Mouse (Mus musculus) embryonic facial prominence, embryonic 15.5 days (tissue): ENCODE measurements around the gene Creb3l1. TPM values are rescaled to one million over a fixed set of nuclear protein-coding genes. Genes with fewer than 3 reads are reported as not detected.

Experiments
- ATAC-seq: fragments of 200-750 bp; cut with Nextera tagmentation; 2 replicates; pipeline ENCODE4 v1.8.0; 2017; ENCODE audit warnings: low read depth, moderate TSS enrichment; ENCODE audit not compliant: insufficient number of reproducible peaks, low FRiP score, low TSS enrichment
- H3K27ac ChIP-seq: fragments of 300-500 bp; sonication (generic); replicated peaks from 2 replicates; pipeline ENCODE4 v1.5.1; 2015; ENCODE audit warnings: mild to moderate bottlenecking, inconsistent platforms
- H3K27me3 ChIP-seq: fragments of 300-500 bp; sonication (generic); 2 replicates; pipeline ENCODE4 v1.6.1; 2015; ENCODE audit warnings: inconsistent platforms
- H3K36me3 ChIP-seq: fragments of 300-500 bp; sonication (generic); 2 replicates; pipeline ENCODE4 v1.6.1; 2015; ENCODE audit warnings: mild to moderate bottlenecking, inconsistent platforms
- H3K4me1 ChIP-seq: fragments of 300-500 bp; sonication (generic); 2 replicates; pipeline ENCODE4 v1.6.1; 2015; ENCODE audit warnings: inconsistent platforms
- H3K4me2 ChIP-seq: fragments of 300-500 bp; sonication (generic); replicated peaks from 2 replicates; pipeline ENCODE4 v1.6.1; 2015; ENCODE audit warnings: mild to moderate bottlenecking, inconsistent platforms
- H3K4me3 ChIP-seq: fragments of 300-500 bp; sonication (generic); replicated peaks from 2 replicates; pipeline ENCODE4 v1.5.1; 2015; ENCODE audit warnings: mild to moderate bottlenecking, inconsistent platforms
- H3K9ac ChIP-seq: fragments of 300-500 bp; sonication (generic); 2 replicates; pipeline ENCODE4 v1.6.1; 2015; ENCODE audit warnings: inconsistent platforms
- H3K9me3 ChIP-seq: fragments of 300-500 bp; sonication (generic); replicated peaks from 2 replicates; pipeline ENCODE4 v1.6.1; 2016; ENCODE audit warnings: inconsistent platforms
- WGBS: fragments of 180-500 bp; shearing (Covaris S2); methylation state at CpG from one replicate; pipeline ENCODE4 v1.1.7; 2015; 5-methylcytosine and 5-hydroxymethylcytosine counted together
- polyA plus RNA-seq: library from polyadenylated mRNA; unstranded; fragments of >200 nt; fragmentation: Nextera tagmentation; extraction: Ambion mirVana; gene quantifications from 2 replicates; pipeline ENCODE4 v1.2.1, GENCODE M21; 2015

Gene Creb3l1
- polyA plus RNA-seq, 1 experiment from 2014 or later: 44.3 TPM

- Histone ChIP-seq H3K4me3 (no peak overlapping the region), H3K4me2 (no peak overlapping the region), H3K9me3 (no peaks in the 10 kb centered on the region), H3K9ac (no peak overlapping the region), H3K36me3 (no peaks in the 10 kb centered on the region), H3K4me1 (peaks cover 62% of the 10 kb centered on the region), H3K27ac (no peak overlapping the region), H3K27me3 (no peaks in the 10 kb centered on the region)
- WGBS: 81% methylated on average over 5 of the region's 5 CpGs
- ATAC-seq: no peak
Observed at GRCm38 (mm10) chr2:92014891-92015290, 9.4 kb downstream of the Creb3l1 start.

DNA sequence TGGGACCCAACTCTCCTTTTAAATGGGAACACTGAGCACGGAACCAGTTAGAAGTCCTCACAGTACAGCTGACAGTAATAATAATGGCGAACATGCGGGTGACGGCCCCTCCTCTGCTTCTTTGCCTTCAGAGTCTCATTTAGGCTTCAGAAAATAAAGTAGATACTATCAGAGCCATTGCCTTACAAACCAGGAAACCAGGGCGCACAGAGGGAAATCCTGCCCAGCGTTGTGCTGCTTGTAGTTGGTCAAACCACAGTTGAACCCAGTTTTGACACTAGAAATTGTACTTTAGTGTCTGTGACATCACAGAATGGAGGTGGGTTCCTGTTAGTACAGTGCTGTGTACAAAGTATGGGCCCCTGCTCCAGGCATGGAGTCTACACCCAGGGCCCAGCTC is 10.1 kb downstream of the Creb3l1 start:
- WGBS: 63% methylated on average over 6 of the region's 6 CpGs
- H3K27ac ChIP-seq: no peak overlapping the region
- H3K4me3 ChIP-seq: no peak overlapping the region
- no peaks in the 10 kb centered on the region for H3K36me3 ChIP-seq
- ATAC-seq: no peak
- H3K27me3 ChIP-seq: no peaks in the 10 kb centered on the region
- no peaks in the 10 kb centered on the region for H3K9me3 ChIP-seq
- no peak overlapping the region for H3K4me2 ChIP-seq
- H3K9ac ChIP-seq: no peak overlapping the region
- peaks cover 68% of the 10 kb centered on the region for H3K4me1 ChIP-seq

DNA sequence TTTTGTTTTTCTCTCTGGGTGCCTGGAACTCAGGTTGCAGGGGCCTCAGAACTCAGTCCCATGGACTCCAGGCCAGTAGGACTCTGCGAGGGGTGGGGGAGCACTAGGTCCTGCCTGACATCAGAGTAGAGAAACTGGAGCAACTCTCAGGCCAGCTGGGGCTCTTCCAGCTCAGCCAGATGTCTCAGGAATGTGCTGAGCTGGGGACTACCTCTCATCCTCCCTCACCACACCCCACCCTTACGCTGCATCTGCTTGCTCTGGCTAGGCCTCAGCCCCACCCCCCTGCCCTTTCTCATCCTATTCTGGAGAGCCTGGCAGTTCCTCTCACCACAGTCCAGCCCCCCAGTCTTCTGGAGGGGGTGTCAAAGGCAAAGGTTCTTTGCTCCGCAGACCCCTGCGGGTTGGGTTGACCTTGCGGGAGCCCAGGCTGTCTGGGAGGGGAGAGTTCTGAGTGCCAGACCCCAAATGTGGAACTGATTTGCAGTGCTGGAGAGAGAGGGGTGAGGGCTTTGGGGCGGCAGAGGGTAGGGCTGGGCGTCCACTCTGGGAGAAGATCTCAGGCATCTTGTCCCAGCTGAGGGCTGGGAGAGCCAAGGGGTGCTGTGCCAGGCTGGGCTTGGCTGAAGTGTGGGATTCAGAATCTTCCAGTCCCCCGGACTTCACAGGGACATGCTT is 11.4 kb downstream of the Creb3l1 start:
- Histone ChIP-seq H3K9me3 (no peaks in the 10 kb centered on the region), H3K4me2 (peak overlapping the region; percentile 30), H3K36me3 (no peaks in the 10 kb centered on the region), H3K9ac (no peak overlapping the region), H3K27ac (peak overlapping the region; percentile 90), H3K4me1 (peaks cover 71% of the 10 kb centered on the region), H3K4me3 (no peak overlapping the region; the same call in 1 of the 2 replicates), H3K27me3 (no peaks in the 10 kb centered on the region)
- WGBS: 18% methylated on average over 8 of the region's 8 CpGs
- ATAC-seq: peak; percentile 80

DNA sequence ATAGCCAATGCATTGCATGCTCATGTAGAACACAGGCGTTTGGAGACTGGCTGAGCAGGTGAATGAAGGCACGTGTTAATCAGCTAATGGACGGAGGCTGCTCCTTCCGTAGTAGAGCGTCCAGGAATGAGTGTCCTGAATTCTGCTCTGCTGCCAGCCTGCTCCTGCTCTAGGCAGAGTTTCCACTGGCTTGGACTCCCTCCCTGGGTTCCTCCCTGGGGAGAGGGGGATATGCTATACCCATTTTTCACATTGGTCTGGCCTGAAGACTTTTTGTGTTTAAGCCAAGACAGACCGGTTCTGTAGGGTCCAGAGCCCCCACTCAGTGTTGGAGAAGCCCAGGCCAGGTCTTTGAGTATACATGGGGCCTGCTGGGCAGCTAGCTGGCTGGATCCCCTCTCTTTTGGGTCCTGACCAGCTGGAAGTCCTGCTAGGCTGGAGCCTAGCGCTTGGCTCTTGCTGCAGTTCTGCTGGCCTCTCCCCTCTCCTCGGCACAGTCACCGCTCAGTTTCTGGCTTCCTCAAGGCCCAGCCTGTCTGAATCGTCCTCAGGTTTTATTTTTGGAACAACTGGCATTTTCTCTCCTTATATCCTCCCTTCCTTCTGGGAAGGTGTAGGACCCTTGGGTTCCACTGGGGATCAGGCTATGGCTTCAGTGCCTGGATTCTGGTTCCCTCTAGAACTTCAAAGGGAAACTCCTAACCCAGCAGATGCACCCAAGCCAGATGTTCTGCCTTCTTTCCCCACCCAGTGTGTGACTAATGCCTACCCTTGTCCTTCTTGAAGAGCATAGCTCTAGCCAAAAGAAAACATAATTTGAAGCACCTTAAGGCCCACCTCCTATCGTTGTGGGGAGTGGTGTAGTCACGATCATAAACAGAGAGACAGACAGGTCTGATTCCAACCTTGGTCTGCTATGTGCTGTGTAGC is 12.6 kb downstream of the Creb3l1 start:
- peak overlapping the region; percentile 90 for H3K27ac ChIP-seq

DNA sequence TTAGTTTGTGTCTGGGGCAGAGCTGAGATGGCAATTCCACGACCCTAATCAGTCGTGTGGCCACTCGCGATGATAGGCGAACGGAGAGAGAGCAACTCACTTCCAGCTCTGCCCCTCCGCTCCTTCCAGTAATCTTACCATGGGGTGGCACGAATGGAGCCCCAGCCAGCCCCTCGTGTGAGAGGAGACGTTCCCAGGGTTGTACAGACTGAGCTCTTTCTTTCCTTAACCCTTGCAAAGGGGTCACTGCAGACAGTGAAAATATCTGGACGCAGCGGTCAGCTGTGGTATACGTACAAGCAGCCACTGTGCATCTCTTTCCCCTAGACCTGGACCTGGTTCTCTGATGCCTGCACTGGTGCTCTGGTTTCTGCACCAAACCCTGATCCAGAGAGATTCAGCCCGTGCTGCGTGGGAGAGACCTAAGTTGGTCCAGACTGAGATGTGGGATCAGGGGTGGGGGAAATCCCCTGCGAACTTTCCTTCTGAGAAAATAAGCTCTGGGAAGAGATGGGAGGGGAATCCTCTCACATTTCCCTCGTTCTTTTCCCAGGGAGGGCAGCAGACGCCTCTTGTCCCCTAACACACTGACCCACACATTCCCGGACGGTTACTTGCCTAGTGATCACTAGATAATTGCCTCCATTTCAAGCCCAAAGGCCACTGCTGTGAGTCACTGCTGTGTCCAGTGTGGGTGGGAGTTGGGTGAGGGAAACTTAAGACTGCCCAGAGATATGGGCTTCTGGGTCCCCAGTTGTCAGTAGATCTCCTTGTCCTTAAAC is 15.5 kb downstream of the Creb3l1 start:
- H3K27me3 ChIP-seq: no peaks in the 10 kb centered on the region
- peak overlapping the region; percentile 92 for H3K4me2 ChIP-seq
- no peaks in the 10 kb centered on the region for H3K36me3 ChIP-seq
- no peaks in the 10 kb centered on the region for H3K9me3 ChIP-seq
- ATAC-seq: 0 out of 2 replicates have a peak, but pooled peaks have one; percentile 0
- peaks cover 56% of the 10 kb centered on the region for H3K4me1 ChIP-seq
- WGBS: 1% methylated on average over 20 of the region's 20 CpGs
- peak overlapping the region; percentile 55 for H3K9ac ChIP-seq
- H3K27ac ChIP-seq: peak overlapping the region; percentile 94
- H3K4me3 ChIP-seq: peak overlapping the region; percentile 55

More for the DNA sequence above, 12.6 kb downstream of the Creb3l1 start:
- Histone ChIP-seq H3K9me3 (no peaks in the 10 kb centered on the region), H3K36me3 (no peaks in the 10 kb centered on the region), H3K9ac (no peak overlapping the region), H3K4me2 (0 out of 2 replicates have a peak overlapping the region, but pooled peaks have one; percentile 12), H3K4me1 (peaks cover 71% of the 10 kb centered on the region), H3K4me3 (no peak overlapping the region), H3K27me3 (no peaks in the 10 kb centered on the region)
- no peak for ATAC-seq
- 66% methylated on average over 12 of the region's 12 CpGs for WGBS

- peak; percentile 92 for ATAC-seq
- H3K4me1 ChIP-seq: peaks cover 48% of the 10 kb centered on the region
- no peaks in the 10 kb centered on the region for H3K27me3 ChIP-seq
- peak overlapping the region; percentile 55 for H3K4me3 ChIP-seq
- H3K4me2 ChIP-seq: peak overlapping the region; percentile 92
- no peaks in the 10 kb centered on the region for H3K9me3 ChIP-seq
- no peaks in the 10 kb centered on the region for H3K36me3 ChIP-seq
- peak overlapping the region; percentile 94 for H3K27ac ChIP-seq
- peak overlapping the region; percentile 55 for H3K9ac ChIP-seq
- WGBS: 0% methylated on average over 34 of the region's 34 CpGs
Observed at GRCm38 (mm10) chr2:92007933-92008622, 16.2 kb downstream of the Creb3l1 start.

DNA sequence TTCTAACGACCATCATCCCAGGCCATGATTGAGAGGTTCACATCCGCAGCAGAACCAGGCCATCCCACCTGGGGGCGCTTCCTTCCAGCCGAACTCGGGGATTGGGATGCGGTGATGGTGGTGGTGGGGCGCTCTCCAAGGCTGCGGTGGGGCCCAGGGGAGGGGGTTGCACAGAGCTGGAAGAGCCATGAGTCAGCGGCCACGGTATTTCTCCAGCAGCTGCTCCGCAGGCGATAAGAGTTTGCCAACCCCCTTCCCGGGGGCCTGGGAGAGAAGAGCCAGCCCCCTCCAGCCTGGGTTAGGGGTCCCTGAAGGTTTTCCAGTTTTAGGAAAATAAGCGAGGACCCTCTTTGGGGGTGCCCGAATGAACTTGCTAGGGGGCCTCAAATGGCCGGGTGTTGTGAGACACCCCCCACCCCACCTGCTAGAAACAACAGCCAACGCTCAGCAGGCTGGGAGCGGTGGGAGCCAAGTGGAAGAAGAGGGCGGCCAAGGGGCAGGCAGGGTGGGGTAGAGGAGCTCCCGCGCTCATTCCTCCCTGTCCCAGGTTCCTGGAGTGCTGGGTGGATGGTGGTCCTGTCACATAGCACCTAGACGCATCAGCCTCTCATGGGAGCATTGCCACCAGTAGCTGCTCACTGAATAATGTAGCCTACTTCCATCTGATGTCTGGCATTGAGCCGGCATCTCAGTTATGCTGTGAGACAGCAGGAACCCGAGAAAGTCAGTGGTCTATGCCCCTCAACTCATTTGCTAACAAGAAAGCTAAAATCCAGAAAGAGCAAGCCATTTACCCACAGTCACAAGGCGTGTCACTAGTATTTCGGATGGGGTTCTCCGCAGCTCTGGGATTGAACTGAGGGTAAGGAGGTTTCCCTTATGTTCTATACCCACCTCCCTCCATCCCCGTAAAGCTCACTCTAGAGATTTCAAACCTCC is 17.1 kb downstream of the Creb3l1 start:
- 2% methylated on average over 28 of the region's 28 CpGs for WGBS
- H3K27ac ChIP-seq: peak overlapping the region; percentile 94
- H3K9ac ChIP-seq: 0 out of 2 replicates have a peak overlapping the region, but pooled peaks have one; percentile 55
- H3K27me3 ChIP-seq: no peaks in the 10 kb centered on the region
- H3K36me3 ChIP-seq: no peaks in the 10 kb centered on the region
- H3K4me1 ChIP-seq: peaks cover 40% of the 10 kb centered on the region
- H3K4me3 ChIP-seq: peak overlapping the region; percentile 55
- peak; percentile 31; the same call in 1 of the 2 replicates for ATAC-seq
- H3K4me2 ChIP-seq: peak overlapping the region; percentile 92
- no peaks in the 10 kb centered on the region for H3K9me3 ChIP-seq

DNA sequence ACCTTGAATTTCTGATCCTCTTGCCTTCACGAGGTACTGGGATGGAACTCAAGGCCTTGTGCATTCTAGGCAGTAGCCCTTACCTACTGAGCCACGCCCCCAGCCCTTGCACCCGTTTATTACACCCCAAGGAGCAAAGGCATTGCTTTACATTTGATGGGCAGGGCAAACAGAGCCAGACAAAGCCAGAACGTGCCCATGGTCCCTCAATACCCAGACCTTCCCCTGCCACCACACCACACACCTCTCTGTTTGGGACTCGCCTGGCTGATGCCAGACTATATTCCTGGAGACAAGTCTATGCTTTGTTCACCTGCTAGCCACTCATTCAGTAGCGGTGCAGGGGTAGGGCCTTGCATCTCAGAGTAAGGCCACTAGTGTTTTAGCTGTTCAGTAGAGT is 17.8 kb downstream of the Creb3l1 start:
- H3K27ac ChIP-seq: peak overlapping the region; percentile 94; the same call in 1 of the 2 replicates
- peak overlapping the region; percentile 55; the same call in 1 of the 2 replicates for H3K4me3 ChIP-seq
- H3K9ac ChIP-seq: no peak overlapping the region
- peaks cover 33% of the 10 kb centered on the region for H3K4me1 ChIP-seq
- H3K9me3 ChIP-seq: no peaks in the 10 kb centered on the region
- 0 out of 2 replicates have a peak, but pooled peaks cover 4% of the 10 kb centered on the region for H3K36me3 ChIP-seq
- H3K4me2 ChIP-seq: peak overlapping the region; percentile 92
- ATAC-seq: no peak
- no peaks in the 10 kb centered on the region for H3K27me3 ChIP-seq
- 48% methylated on average over 6 of the region's 6 CpGs for WGBS

DNA sequence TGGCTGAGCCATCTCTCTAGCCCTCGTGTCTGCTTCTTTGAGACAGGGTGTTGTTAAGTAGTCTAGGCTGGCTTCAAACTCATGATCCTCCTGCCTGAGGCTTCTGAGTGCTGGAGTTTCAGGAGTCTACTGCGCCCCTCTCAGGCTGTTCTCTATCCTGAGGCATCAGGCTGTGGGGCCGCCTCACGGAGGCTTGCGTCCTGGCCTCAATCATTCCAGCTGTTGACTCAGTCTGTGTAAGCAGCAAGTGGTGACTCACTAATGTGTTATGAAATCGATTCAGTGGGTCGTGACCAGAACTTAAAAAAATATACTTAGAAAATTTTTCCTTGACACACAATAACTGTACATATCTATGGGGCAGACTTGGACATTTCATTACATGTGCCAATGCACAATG is 19.7 kb downstream of the Creb3l1 start:
- H3K4me1 ChIP-seq: peaks cover 26% of the 10 kb centered on the region

More for the DNA sequence above, 19.7 kb downstream of the Creb3l1 start:
- no peaks in the 10 kb centered on the region for H3K9me3 ChIP-seq
- ATAC-seq: no peak
- H3K27me3 ChIP-seq: no peaks in the 10 kb centered on the region
- H3K9ac ChIP-seq: no peak overlapping the region
- peaks cover 18% of the 10 kb centered on the region; the same call in 1 of the 2 replicates for H3K36me3 ChIP-seq
- H3K4me2 ChIP-seq: no peak overlapping the region
- no peak overlapping the region for H3K4me3 ChIP-seq
- H3K27ac ChIP-seq: no peak overlapping the region; the same call in 1 of the 2 replicates
- WGBS: 44% methylated on average over 7 of the region's 7 CpGs
